Mouse (Mus musculus) induced T-regulatory cell, adult 2 months (primary cell): ENCODE measurements around the gene Dnah7b.
"Not testable (repeated sequence)": the region's sequence is repeated elsewhere in the genome, so short reads cannot be mapped to it uniquely, and the experiment has no call there.

Experiments
- DNase-seq: peaks from one replicate; pipeline ENCODE4 v3.0.0-alpha.2; 2012; ENCODE audit warnings: low read depth

The Dnah7b gene

DNA sequence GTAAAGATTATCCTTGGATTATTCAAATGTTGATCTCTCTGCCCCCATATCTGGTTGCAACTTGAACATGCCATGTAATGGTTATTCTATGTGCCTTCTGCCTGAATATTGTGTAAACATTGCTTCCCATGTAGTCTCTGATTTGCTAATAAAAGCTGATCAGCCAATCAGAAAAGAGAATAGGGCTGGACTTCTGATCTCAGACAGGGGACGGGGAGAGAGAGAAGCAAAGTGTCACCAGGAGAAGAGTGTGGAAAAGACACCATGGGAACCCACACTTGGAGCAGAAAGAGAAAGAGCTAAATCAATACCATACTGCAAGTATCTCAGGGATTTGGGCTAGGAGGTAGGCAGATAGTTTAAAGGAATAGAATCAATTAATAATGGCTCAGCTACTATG is at the start of gene Dnah7b:
Gene Dnah7b, plus strand, starts transcription at position 301 of the 400 bp plus-strand sequence.
- no peak for DNase-seq

DNA sequence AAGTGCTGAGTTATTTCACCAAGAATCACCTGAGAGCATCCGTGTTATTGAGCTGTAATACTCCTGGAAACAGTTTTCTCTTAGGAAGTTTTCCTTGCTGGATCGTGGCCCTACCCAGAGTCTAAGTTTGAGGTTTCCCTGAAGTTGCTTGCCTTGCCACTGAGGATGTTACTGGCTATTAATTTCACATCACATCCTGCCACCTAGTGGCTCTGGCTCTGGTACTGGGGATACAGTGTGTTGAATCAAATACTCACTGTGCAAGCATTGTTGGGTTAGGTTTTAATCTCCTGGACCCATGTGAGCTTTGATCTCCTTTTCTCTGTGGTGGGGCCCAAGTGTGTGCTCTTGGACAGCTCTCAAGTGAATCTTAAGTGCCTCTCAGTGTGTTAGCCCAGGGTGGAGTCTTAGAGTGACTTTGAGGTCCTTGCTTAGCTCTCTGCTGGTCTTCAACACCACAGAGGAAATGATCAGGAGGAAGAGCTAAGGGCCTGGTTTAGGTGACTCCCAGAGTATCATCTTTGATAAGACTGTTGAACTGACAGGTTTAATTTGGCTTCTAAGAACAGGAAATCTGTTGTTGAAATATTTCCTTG is 47.6 kb upstream of the Dnah7b start:
- DNase-seq, result no peak

DNA sequence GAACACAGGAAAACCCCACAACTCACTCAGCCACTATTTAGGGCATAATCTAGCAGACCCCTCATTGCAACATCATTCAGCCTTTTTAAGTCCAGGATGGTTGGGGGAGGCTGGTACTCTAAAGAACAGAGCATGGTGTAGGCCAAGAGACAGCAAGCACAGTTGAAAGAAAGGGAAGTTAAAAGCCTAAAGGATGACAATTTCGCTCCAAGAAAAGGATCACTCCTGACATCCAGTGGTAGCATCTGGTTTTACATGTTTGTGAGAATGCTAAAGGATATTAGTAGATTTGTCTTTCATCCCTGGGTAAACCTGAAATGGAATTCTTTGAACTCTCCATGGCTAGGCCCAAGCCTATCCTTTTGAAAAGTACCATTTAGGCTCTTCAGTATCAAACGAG is 43.9 kb upstream of the Dnah7b start:
- no peak for DNase-seq

DNA sequence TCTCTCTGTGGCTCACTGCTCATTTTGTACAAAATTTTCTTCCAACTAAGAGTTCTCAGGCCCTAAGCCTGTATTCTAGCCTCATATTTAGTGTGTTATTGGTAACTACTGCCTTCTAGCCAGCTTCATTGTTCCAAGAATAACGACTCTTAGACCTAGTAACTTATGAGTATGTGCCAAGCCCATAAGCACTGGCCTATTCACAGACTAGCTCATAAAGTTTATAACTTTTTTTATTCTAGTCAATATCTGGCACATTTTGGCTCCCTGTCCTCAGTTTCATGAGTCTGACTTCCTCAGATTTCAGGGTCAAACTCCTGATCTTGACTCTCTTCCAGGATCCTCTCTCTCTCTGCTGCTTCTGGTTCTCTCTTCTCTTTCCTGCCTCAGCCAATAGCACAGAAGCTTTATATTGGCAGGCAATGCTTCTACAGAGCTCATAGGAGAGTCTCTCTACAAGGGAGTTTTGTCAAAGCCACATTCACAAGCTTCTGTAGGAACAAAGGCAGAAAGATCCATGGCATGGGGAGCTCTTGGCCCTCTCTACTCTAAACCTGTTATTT is 34.0 kb upstream of the Dnah7b start:
- no peak for DNase-seq

GRCm38 (mm10) chr1:46048188-46048587 is 17.9 kb upstream of the Dnah7b start:
- DNase-seq, result no peak

DNA sequence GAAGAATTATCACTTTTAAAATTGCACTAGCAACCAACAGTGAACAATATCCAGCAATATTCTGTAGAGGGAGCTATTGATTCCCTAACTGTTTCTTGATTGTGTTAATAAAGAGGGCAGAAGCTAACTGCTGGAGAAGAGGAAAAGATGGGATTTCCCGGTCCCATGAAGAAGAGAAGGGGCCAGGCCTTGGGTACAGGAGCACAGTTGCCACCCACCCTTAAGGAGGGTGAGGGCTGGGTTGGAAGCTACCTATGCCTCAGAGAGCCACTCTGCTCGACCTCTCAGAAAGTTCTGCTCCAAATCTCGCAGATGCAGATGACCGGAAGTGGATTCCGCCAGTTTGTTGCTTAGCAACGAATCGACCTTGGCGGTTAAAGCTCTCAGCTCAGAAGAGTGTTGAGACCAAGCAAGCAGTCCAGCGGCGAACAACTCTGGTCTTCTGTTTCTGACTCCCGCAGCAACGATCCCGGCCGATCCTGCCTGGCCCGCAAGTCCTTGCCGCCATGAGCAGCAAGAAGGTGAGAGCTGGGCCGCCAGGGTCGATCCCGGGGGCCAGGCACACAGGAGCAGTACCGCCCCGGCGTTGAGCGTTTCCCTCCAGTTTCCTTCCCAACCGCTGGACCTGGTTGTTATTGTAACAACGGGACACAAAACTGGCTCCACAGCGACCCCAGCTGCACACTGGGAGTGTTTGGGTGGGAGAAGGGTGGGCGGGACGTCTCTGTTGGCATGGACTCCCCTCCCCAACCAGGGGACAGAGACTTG is 553 bp downstream of the Dnah7b start:
- no peak for DNase-seq

DNA sequence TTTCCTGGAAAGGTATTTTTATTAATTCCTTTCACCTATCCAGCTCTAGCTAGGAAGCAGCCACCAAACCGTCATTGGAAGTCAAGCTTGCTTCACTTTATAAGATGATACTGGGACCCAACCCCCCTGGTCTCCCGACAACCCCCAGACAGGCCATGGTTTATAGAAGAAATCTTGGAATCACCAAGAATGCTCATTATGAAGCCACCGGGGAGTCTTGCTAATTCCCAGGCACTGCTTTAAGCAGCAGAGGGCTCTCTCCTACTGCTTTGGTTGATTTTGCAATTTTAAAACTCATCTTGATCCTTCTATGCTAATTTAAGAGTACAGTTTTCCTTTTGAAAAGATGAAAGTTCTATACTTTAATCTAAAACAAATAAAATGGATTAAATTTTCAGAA is 2.7 kb downstream of the Dnah7b start:
- DNase-seq, result not testable (repeated sequence)

- DNase-seq, result no peak
Observed at GRCm38 (mm10) chr1:46077891-46078290, 11.8 kb downstream of the Dnah7b start.

DNA sequence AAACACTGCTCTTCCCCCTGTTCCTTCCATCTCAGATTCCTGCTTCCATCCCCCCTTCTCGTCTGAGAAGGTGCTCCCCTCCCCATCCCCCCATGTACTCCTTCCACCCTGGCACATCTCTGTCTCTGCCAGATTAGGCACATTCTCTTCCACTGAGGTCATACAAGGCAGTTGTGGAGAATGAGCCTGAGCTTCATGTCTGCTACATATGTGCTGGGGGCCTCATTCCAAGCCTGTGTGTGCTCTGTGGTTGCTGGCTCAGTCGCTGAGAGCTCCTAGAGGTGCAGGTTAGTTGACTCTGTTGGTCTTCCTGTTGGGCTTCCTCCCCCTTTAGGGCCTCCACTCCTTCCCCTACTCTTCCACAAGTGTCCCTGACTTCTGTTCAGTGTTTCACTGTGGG is 34.4 kb downstream of the Dnah7b start:
- no peak for DNase-seq

- not testable (repeated sequence) for DNase-seq
Observed at GRCm38 (mm10) chr1:46112606-46113005, 46.5 kb downstream of the Dnah7b start.

- DNase-seq, result not testable (repeated sequence)
Observed at GRCm38 (mm10) chr1:46117179-46117578, 51.1 kb downstream of the Dnah7b start.

GRCm38 (mm10) chr1:46128058-46128457 is 61.9 kb downstream of the Dnah7b start:
- no peak for DNase-seq

DNA sequence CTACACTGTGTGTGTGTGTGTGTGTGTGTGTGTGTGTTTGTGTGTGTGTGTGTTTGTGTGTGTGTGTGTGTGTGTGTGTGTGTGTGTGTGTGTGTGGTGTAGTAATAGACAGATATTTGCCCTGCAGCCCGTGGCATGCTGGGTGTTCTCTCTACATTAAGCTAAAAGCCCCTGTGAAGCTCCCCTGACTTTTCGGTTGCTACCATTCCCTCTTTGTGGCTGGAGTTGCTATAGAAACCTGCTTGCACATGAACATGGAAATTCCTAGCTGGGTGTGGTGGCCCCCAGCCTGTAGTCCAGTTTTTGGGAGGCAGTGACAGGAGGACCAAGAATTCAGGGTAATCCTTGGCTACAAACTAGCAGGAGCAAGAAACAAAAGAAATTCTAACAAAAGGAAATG is 130.7 kb downstream of the Dnah7b start:
- not testable (repeated sequence) for DNase-seq

DNA sequence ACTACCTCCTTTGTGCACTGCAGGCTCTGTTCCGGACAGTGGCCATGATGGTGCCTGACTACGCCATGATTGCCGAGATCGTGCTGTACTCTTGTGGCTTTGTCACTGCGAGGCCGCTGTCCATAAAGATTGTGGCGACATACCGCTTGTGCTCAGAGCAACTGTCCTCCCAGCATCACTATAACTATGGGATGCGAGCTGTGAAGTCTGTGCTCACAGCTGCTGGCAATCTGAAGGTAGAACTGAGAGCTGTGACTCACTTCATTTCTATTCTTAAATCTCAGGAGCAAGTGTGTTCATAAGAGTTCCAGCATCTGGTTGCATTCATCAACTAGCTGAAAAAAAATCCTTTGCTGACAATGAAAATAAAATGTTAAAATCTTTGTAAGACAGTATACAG is 135.1 kb downstream of the Dnah7b start:
- DNase-seq, result not testable (repeated sequence)

DNA sequence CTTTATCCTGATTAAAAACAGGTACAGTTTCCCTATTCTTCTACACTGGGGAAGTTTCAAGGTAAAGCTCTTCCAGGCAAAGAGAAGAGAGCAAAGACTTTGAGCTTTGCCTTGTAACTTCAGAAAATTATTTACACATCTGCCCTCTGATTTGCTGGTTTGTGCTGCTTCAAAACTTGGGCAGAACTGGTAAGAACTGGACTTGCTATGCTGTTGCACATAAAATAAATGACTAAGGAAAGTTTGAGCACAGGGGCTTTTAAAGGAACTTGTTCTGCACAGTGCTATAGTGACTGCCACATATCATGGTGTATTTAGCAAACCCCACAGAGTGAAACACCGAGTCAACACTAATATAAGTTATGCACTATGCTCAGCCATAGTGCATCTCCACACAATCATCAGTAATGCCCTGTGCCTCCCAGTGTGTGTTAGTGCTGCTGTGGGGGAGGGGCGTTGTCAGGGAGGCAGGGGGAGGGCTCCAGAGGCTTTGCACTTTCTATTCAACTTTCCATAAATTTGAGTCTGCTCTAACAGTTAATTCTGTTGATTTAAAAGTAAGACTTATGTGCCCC is 144.0 kb downstream of the Dnah7b start:
- DNase-seq, result not testable (repeated sequence)

GRCm38 (mm10) chr1:46222704-46223103 is 156.6 kb downstream of the Dnah7b start:
- DNase-seq, result not testable (repeated sequence)

- DNase-seq, result not testable (repeated sequence)
Observed at GRCm38 (mm10) chr1:46226136-46226535, 160.0 kb downstream of the Dnah7b start.

- not testable (repeated sequence) for DNase-seq
Observed at GRCm38 (mm10) chr1:46268841-46269240, 202.7 kb downstream of the Dnah7b start.

DNA sequence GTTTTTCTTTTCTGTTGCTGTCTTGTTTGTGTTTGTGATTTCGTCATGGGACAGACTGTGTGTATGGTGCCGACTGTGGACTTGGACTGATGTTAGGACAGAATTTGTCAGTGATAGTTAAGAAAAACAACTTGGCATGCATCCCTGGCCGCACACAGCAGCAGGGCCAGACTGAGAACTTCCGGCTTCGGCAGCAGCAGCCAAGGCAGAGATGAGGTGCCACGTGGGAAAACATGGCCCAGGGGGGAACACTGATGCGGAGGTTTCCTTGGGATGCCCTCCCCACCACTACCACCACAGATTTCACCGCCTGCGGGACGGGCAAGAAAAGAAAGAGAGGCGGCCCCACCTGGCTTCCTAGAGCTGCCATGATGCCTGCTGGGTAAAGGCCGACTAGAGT is 205.8 kb downstream of the Dnah7b start:
- DNase-seq, result no peak

DNA sequence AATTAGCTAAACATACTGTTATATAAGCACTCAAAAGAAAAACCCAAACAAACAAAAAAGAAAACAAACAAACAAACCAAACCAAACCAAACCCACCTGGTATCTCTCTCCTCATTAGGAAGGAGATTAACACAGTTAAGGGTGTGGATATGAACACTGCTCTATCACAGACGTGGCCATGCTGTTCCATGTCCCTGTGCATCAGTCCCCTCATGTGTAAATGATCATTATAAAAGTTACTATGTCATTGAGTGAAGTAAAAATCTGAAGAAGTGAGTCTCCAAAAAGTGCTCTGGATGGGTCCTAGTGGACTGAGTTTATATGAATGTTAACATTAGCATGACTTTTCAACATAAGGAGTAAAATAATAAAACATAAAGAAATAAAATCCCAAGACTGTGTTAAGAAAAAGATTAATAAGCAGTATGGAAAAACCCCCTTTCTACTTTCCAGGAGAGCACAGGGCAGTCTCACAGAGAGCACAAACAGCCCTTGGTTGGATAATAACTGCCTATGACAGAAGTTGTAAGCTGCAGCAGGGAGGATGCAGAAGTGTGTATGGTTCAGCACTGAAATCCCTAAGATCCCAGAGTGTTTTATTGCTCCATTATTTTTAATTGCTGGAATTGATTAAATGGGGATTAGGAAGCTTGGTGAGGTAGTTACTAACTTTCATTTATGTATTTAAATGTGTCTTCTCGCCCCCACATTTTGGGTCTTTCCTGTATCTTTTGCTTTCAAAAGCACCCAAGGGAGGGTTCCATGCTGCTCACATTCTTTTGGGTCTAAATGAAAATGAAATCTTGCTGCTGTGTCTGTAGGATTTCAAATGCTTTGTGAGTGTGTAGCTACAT is 212.2 kb downstream of the Dnah7b start:
- DNase-seq, result not testable (repeated sequence)

GRCm38 (mm10) chr1:46278911-46279565 is 212.9 kb downstream of the Dnah7b start:
- DNase-seq, result not testable (repeated sequence)
